Mouse (Mus musculus): Measurements from ENCODE around the gene Nol6.

Nol6 gene

DNA sequence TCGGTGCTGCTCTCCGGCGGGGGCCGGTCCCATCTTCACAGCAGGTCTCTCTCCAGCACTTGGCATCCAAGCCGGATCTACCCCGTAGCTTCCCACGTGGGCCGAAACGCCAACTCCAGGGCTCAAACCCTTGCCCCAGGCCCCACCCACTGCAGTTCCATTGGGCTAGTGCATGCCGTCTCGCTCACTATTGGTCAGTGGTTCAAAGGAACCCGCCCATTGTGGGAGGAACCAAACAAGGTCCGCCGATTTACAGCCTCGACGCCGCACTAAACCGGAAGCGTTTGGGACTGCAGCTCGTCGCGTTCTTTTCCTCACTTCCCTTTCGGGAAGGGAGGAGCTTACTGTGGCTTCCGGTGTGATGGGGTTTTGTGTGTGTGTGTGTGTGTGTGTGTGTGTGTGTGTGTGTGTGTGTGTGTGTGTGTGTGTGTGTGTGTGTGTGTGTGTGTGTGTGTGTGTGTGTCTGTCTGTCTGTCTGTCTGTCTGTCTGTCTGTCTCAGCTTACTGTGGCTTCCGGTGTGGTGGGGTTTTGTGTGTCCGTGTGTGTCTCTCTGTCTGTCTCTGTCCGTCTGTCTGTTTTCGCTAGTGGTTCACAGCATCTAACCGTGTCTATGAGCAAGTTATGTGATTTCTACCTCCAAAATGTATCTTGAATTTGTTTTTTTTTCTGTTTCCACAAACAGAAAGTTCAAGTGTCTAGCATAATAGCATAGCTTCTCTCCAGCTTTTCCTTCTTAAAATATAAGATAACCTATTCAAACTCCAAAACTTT, at the start of gene Nol6:
Gene Nol6, minus strand, starts transcription at position 276 of the 772 bp plus-strand sequence.
- DNase-seq (ENCODE audit: low read depth, low spot score) = peak; percentile 100

DNA sequence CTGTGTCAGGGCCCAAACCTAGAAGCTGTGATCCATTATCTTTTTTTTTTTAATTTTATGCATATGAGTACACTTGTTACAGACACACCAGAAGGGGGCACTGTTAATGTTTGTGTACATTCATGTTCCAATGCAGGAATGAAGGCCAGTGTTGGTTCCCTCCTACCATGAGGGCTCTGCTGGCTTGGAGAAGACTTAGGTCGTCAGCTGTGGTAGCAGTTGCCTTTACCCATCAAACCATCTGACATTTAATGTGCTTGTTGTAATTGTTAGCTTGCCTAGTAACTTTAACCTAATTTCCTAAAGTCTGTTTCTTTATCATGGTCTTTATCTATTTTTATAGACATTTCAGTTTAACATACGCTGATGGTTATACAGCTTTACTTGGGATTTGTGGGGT, 46.7 kb upstream of the Nol6 start:
- DNase-seq (ENCODE audit: low read depth, low spot score) = no peak

DNA sequence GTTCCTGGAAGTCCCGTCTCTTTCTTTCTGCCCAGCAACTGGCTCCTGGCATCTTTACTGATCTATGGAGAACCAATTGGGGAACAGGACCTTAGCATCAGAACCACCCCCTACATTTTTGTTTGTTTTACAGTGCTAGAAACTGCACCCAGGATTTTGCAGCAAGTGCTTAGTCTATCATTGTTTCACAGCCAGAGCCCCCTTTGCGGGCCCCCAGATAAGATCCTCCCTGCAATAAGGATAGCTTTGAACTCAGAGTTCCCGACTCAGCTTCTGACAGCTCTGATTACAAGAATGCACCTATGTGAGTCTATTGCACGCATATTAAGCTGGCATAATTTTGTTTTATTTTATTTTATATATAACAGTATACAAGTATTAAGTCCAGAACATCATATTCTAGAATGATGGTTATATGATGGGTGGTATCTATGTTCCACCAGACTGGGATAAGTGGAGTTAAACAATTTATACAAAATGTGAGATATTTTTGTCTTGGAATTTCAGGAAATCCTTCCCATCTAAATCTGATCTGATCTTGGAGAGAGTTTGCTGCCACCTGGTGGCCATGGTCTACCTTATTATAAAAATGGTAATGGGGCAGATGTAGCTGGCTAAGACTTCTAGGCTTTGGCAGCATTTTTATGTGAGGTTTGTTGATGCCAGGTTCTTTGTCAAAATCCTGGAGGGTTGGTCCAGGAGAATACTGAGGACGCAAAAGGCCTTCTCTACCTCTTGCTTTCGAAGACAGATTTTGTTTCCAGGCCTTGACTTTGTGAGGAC, 41.6 kb upstream of the Nol6 start:
- DNase-seq (ENCODE audit: low read depth, low spot score) = peak; percentile 84

DNA sequence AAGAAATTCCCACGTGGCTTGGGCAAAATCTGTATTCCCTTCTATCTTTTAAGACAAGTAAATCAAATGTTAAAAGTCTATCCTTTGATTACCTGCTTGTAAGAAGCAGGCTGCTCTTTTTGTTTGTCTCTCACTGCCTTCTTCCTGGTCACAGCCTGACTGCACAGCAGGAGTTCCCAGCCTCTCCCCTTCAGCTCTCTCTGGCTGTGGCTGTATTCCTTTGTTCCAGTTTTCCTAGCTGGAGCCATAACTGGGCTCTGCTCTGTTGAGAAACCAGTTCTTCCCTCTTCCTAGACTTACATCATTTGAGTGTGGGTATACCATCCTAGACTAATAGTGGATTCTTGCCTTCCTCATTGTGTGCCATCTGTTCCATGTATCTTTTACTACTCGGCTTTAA, 40.7 kb upstream of the Nol6 start:
- DNase-seq (ENCODE audit: low read depth, low spot score) = no peak

DNA sequence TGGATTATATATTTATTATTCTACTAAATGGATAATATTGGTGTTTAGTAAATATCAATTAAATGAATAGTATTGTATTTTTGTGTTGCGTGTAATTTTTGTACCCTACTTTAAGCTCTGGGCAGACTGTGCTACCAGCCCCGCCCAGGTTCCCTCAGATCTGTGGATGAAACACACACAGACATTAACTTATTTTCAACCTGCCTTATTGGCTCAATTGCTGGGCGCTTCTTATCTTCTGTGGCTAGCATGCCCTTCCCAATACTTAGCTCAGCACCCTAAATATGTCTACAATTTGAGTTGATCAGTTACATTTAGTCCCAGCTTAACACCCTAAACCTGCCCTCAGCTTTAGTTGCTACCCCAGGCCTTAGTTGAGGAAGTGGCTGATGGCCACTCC, 37.0 kb upstream of the Nol6 start:
- no peak for DNase-seq (ENCODE audit: low read depth, low spot score)

DNA sequence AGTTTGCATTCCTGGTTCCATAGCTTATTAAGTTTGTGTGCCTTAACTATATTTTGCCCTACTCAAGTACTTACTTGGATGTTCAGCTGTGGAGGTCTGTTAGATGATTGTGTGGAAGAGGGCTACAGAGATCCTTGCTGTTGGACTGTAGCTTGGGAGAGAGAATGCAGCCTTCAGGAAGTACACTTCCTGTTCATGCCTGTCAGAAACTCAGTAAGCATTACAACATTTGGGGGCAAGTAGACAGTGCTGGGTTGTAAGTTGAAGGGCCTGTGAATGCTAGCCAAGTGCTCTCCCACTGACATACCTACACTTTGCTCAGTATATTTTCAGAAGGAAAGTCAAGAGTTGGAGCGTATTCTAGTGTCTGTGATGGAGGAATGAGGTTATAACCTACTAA, 34.0 kb upstream of the Nol6 start:
- no peak for DNase-seq (ENCODE audit: low read depth, low spot score)

DNA sequence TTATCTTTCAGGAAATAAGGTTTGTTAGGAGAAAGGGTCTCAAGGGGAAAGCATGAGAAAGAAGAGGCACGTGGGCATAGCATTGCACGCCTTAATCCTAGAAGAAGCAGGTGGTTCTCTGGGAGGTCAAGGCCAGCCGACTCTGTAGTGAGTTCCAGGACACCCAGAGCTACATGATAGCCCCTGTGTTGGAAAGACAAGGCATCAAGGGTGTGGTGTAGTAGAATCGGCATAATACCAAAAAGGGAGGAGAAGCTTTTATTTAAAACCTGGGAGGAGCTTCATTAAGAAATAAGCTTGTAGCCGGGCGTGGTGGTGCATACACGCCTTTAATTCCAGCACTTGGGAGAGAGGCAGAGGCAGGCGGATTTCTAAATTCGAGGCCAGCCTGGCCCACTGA, 32.7 kb upstream of the Nol6 start:
- DNase-seq (ENCODE audit: low read depth, low spot score) = no peak

DNA sequence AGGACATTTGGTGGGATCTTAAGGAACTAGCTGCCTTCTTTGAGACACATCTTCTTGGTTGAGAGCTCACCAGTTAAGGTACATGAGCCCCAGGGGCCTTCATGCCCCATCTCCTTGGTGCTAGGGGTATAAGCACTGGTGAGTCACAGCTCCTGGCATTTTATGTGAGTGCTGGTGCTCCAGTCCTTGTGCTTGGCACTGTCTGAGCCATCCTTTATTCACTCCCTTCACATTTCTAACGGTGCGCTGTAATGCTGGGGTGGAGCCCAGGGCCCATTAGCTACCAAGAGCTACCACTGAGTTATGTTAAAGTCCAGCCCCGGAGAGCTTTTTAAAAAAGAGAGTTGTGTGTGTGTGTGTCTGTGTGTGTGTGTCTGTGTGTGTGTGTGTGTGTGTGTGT, 28.9 kb upstream of the Nol6 start:
- DNase-seq (ENCODE audit: low read depth, low spot score) = peak; percentile 78

DNA sequence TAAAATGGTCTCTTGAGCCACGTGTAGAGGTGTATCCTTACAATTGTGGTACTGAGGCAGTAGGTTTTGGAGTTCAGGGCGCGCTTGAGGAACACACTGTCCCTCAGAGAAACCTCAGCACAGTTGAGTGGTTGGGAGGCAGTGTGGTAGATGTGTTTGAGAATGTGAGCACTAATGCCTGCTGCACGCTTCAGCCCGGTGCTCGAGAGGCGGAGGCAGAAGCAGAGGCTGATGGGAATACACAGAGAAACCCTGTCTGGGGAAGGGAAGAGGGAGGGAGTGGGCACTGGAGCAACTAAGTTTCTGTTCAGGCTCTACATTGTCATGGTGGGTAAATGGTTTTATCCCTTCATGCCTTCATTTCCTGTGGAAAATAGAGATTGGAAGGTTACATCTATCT, 26.9 kb upstream of the Nol6 start:
- DNase-seq (ENCODE audit: low read depth, low spot score) = no peak

DNA sequence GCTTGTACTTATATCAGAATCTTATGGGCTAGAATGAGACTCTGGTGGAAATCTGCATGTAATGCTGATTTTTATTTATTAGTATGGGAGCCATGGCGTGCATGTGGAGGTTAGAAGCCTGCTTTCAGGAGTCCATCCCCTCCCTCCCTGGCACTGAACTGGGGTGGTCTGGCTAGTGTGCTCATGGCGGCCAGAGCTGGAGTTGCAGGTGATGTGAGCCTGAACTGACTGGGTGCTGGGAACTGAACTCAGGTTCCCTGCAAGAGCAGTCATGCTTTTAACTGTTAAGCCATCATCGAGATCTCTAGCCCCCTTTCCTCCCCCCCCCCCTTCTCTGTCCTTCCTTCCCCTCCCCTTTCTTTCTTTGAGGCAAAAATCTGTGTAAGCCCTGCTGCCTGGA, 25.6 kb upstream of the Nol6 start:
- DNase-seq (ENCODE audit: low read depth, low spot score) = no peak

DNA sequence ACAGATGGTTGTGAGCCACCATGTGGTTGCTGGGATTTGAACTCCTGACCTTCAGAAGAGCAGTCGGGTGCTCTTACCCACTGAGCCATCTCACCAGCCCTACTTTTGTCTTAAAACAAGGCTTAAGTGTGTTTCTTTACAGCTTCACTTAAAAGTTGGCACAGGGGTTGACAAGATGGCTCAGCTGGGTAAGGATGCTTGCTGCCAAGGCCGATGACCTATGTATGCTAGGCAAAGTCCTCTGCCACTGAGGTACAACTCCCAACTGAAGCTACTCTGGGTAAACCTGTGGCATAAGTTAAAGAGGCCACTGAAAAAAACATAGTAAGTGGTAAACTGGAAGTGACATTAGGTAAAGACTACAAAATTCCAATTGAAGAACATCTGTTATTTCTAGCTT, 18.3 kb upstream of the Nol6 start:
- DNase-seq (ENCODE audit: low read depth, low spot score) = no peak

DNA sequence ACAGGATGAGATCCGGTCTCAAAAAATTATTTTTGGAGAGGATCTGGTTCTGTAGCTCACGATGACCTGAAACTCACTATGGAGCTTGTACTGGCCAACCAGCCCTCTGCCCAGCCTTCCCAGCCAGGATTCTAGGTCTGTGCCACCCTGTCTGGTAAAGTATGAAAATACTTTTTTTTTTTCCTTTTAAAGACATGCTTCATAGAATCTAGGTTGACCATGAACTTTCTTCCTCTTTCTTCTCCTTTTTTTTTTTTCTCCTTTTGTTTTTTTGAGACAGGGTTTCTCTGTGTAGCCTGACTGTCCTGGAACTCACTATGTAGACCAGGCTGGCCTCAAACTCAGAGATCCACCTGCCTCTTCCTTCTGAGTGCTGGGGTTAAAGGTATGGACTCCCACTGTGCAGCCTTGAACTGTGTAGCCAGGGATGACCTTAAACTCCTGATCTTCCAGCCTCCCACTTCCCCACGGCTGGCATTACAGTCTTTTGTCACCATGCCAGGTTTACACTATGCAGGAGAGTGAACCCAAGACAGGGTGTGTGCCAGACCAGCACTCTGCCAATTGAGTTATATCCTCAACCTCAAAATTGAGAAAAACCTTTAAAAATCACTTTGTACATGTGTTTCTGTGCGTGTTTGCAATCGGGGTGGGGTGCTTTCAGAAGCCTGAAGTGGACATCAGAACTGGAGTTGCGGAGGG, 16.1 kb upstream of the Nol6 start:
- no peak for DNase-seq (ENCODE audit: low read depth, low spot score)

DNA sequence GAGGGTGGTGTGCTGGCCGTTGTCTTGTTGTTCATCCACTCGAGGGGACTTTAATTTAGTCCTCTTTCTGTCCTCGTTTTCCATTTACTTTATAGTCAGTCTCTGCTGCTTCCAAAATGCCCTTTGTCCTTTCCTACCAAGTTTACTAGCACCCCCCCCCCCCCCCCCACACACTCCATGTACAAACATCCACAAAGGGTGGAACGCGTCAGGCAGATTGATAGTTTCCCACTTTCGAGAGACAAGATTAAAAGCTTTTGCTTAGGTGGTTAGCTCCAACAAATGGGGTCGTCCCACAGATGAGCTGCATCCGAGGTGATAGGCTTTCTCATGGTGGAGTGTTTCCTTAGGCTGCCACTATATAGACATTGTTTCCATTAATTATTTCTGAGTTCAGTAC, 12.6 kb upstream of the Nol6 start:
- peak; percentile 21 for DNase-seq (ENCODE audit: low read depth, low spot score)

DNA sequence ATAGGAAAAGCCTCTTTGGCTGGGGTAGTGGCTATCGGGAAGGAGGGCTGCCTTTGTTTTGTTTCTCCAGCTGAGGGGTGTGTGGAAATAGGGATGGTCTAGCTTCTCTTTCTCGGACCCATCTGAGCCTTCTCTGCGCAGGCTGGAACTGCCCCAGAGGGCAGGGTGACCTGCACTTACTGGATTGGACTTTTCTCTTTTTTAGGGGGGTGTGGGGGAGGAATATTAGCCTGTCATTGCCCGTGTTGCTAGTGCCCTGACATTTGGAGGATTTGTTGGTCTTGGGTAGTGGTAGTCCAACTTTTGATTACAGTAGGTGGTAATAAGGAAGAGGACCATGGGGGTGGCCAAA, 12.2 kb upstream of the Nol6 start:
- peak; percentile 52 for DNase-seq (ENCODE audit: low read depth, low spot score)

DNA sequence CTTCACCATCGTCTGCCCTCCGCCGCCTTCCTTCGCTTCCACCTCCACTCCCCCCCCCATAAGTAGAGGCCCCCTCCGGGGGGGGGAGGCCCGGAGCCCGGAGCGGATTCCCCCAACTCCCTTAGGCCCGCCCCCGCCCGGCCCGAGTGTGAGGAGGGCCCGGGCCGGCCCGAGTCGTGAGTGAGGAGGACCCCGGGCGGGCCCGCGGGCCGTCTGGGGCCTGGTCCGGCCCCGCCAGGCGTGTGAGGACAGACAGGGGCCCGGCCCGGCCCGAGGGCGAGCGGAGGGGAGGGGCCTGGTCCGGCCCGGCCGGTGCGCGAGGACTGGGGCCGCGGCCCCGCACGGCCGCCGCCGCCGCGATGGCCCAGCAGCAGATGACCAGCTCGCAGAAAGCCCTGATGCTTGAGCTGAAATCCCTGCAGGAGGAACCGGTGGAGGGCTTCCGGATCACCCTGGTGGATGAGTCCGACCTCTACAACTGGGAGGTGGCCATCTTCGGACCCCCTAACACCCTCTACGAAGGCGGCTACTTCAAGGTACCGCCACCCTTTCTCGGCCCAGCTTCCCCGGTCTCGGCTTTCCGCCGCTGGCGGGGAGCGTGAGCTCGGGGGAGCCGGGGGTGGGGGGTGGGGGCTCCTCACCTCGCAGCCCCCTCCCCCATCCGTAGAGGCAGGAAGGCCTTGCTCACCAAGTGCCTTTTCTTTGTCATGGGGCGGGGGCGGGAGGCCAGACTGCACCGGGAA, 11.6 kb upstream of the Nol6 start, which contains the start of gene Ube2r2:
Gene Ube2r2, plus strand, starts transcription at position 33 of the 743 bp plus-strand sequence.
- DNase-seq (ENCODE audit: low read depth, low spot score) = peak; percentile 70

DNA sequence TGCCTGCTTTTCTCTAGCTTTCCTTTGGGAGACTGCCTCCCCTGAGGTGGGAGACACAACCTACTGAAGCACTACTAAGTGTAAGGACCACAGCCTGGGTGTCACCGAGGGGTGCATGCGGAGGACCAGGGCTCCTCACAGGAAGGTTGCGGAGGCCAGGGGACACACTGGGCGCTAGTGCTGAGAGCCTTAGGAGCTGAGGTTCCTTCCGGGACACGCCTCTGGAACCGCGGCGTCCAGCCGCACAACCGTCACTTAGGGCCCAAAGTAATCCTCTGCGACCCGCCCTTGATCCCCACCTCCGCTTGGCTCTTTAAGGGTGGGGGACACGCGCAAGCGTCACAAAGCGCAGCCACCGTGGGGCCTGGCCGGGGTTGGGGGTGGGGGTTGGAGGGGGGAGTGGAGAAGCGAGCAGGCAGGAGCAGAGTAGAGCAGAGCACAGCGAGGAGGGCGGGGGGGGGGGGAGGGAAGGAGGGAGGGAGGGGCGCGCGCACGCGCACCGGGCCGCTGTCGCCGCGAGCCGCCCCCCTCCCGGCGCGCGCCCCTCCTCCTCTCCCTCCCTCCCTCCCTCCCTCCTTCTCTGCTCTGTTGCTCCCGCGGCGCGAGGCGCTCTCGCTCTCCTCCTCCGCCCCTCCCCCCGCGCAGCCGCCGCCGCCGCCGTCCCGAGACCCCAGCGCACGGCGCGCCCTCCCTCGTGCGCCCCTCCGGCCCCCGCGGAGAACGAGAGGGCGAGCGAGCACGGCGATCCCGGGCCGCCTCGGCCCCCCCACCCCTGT, 10.9 kb upstream of the Nol6 start:
- DNase-seq (ENCODE audit: low read depth, low spot score) = peak; percentile 64

DNA sequence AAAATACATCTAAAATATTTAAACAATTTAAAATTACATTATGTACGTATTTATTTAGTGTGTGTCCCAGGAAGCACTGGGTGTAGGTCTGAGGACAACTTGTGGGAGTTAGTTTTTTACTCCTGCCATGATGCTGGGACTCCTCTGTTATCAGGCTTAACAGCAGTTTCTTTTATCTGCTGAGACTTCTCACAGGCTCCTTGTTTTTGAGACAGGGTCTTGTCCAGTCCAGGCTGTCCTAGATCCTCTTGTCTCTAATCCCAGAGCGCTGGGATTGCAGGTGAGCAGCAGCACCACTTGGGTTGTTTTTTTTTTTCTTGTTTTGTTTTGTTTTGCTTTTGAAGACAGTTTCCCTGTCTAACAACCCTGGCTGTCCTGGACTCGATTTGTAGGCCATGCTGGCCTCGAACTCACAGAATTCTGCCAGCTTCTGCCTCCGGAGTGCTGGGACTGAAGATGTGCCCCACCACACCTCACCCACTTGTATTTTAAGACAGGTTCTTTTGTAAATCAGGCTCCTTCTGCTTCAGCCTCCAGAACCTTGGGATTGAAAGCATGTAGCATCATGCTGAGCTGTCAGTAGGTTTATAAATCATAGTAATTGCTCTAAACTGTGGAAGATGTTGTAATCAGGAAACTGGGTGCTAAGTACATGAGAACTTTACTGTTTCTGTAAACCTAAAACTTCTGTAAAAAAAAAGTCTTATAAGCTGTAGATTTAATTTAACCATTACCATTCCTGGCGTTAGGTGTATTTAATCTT, 9.5 kb upstream of the Nol6 start:
- DNase-seq (ENCODE audit: low read depth, low spot score) = peak; percentile 53

DNA sequence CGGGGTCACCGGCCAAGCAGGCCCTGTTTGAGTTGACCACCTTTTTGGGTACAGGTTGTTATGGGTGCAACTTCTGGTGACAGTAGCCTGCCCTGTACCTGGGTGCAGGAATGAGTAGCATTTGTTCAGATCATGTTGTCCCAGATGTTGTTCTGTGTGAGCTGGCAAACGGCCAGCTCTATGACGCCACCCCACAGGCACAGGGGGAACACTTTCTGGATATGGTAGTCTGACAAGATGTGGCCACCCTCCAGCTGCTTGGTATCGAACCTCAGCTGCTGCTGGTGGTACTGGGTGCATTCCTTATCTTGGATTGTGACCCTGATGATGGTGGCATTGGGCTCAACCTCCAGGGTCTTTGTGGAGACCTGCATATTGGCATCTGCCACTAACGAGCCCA, 8.2 kb upstream of the Nol6 start:
- DNase-seq (ENCODE audit: low read depth, low spot score) = no peak

DNA sequence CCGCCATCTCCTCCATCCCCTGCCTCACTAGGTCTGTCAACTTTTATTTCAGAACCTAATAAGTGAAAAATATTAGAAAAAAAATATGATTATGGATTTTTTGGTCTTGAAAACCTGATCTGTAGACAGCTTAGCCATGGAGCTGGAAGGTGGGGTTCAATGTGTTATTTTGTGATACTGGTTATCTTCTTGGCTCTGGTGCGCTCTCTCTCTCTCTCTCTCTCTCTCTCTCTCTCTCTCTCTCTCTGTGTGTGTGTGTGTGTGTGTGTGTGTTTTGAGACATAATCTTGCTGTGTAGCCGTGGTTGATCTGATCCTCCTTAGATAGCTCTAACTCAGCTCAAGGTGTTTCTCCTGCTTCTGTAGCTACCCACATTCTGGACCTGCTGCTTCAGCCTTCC, 5.6 kb upstream of the Nol6 start:
- no peak for DNase-seq (ENCODE audit: low read depth, low spot score)

DNA sequence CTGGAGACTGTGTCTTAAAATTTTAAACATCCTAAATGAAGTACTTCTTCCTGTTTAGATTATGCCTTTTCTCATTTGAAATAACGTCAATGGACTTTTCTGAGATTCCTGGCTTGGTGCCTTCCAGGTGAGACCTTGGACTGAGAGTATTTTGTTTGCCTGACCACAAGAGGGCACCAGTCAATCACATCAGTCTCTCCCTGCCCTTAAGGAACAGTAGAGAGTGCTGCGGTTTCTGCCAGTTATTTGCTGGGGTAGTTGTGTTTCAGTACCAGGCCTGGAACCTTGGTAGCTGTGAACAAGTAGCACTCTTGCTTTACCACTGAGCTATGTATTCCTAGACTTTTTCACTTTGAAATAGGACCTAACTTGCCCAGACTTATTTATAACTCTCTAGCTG, 5.2 kb upstream of the Nol6 start:
- peak; percentile 77 for DNase-seq (ENCODE audit: low read depth, low spot score)

Data from 3T3-L1 (cell line).